Mouse (Mus musculus) brain, embryonic 14.5 days (tissue): ENCODE measurements around the gene Ubtd2. TPM values are rescaled to one million over a fixed set of nuclear protein-coding genes. Genes with fewer than 3 reads are reported as not detected.

ENCODE experiments used
- DNase-seq: peaks from one replicate; pipeline ENCODE4 v3.0.0-alpha.2; 2011; ENCODE audit warnings: low read depth
- CTCF ChIP-seq: fragments of 200-500 bp; IDR thresholded peaks from 2 replicates; pipeline ENCODE4 v1.5.1; 2012; ENCODE audit warnings: inconsistent platforms, mild to moderate bottlenecking, moderate library complexity, borderline replicate concordance; ENCODE audit not compliant: insufficient read depth, insufficient read length; ENCODE audit errors: extremely low read depth
- POLR2A ChIP-seq: fragments of 200-500 bp; IDR thresholded peaks from 2 replicates; pipeline ENCODE4 v1.6.1; 2012; ENCODE audit warnings: mild to moderate bottlenecking, inconsistent platforms, borderline replicate concordance; ENCODE audit not compliant: poor library complexity, insufficient read depth, insufficient read length, severe bottlenecking; ENCODE audit errors: extremely low read depth
- polyA plus RNA-seq: library from polyadenylated mRNA; depleted of rRNA; stranded (reverse); fragments of >200 nt; gene quantifications from 2 replicates; pipeline ENCODE4 v1.2.3, GENCODE M21; 2012; rRNA removed

Gene Ubtd2
- polyA plus RNA-seq, 1 experiment: 70.7 TPM

DNA sequence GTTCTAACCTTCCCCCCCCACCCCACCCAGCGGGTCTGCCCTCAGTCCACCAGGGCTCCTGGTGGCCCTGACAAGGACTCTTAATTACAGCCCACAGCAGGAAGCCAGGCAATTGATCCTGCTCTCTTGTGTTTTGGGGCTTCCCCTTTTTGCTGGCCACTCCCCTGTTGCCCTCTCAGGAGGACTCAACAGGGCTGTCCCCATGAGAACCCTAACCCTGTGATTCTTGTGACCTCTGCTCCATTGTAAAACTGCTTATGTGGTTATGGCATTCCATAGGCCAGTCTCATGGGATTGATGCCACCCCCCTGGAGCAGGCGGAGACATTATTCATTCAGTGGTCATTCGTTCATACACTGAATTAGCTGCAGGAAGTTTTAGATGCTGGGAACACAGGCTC, 108.5 kb downstream of the Ubtd2 start:
- TF ChIP-seq CTCF (no peak), POLR2A (no peak)
- DNase-seq: no peak

DNA sequence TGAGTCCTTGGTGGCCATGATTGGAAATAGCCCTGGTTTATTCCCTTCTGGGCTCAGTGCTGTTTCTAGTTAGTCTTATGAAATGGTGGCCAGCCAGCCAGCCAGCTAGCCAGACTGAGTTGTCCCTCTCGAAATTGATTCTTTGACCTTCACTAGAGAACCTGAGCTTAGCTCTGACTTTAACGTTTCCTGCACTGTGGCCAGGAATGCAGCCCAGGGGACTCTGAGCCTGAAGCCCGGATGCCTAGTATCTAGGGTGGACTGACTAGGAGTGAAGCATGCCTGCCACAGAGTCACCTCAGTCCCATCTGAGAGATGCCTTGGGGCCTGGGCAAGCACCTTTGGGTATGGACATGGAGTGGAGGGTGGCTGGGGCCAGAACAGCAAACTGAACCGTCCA, 109.5 kb downstream of the Ubtd2 start:
- no peak for TF ChIP-seq POLR2A
- no peak for TF ChIP-seq CTCF
- DNase-seq: no peak

DNA sequence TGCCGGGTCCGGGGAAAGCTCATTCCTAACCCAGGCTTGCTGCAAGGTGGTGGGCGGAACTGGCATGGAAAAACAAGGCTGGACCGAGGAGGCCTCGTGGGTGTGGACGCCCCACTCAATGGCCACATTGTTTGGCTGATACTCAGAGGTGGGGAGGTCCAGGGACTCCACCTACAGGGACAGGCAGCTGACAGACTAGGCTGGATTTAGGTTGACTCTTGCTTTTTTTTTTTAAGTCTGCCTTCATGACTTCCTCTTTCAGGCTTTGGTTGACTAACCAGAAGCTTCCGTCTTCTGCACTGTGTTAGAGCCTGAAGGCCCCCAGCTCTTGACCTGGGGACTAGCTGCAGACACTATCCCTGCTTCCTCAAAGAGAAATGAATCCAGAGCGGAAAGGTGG, 109.9 kb downstream of the Ubtd2 start:
- TF ChIP-seq POLR2A: no peak
- TF ChIP-seq CTCF: no peak
- no peak for DNase-seq

DNA sequence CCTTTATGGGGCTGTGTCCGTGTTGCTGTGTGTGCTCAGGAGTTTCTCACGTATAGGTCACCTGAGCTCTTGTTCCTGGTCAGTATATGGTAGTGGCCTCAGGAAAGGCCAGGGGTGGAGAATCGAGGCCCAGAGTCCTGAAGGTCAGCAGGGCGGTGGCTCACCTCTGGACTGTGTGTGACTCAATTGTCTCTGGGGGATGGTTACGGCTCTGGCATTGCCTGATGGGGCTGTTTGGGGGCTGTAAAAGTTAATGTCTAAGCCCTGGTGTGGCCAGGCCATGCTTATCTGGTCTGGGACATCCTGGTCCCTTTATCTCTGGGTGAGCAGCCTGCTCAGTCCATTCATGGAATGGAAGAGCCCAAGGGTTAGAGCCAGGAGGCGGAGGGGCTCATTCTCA, 111.0 kb downstream of the Ubtd2 start:
- DNase-seq: no peak

More for the DNA sequence above, 111.0 kb downstream of the Ubtd2 start:
- TF ChIP-seq POLR2A (no peak), CTCF (no peak)

Other genes starting within 250 kb of the Ubtd2 start
- 38.8 and 52.4 TPM in 2 replicates for gene Snrnp25, start 250.0 kb upstream of the Ubtd2 start, polyA plus RNA-seq
- gene Rhbdf1, start 233.1 kb upstream of the Ubtd2 start, polyA plus RNA-seq: 39.7 and 44.3 TPM in 2 replicates
- 18.6 and 21.3 TPM in 2 replicates for gene Mpg, start 228.9 kb upstream of the Ubtd2 start, polyA plus RNA-seq
- 84.0 and 116 TPM in 2 replicates for gene Nprl3, start 187.7 kb upstream of the Ubtd2 start, polyA plus RNA-seq
- gene Hba-x, start 179.0 kb upstream of the Ubtd2 start, polyA plus RNA-seq: 38.9 and 65.3 TPM in 2 replicates
- 2,049 and 2,752 TPM in 2 replicates for gene Hba-a1, start 171.9 kb upstream of the Ubtd2 start, polyA plus RNA-seq
- 1.4 and 2.4 TPM in 2 replicates for gene Hbq1b, start 168.4 kb upstream of the Ubtd2 start, polyA plus RNA-seq
- 4,753 and 6,821 TPM in 2 replicates for gene Hba-a2, start 158.9 kb upstream of the Ubtd2 start, polyA plus RNA-seq
- 1.2 TPM in 2 replicates for gene Hbq1a, start 155.3 kb upstream of the Ubtd2 start, polyA plus RNA-seq
- 33.3 and 48.4 TPM in 2 replicates for gene Sh3pxd2b, start 107.5 kb upstream of the Ubtd2 start, polyA plus RNA-seq
- gene Efcab9, start 76.7 kb downstream of the Ubtd2 start, polyA plus RNA-seq: not detected in 2 replicates
- gene Stk10, start 77.9 kb downstream of the Ubtd2 start, polyA plus RNA-seq: 4.0 and 5.7 TPM in 2 replicates
- 105 and 106 TPM in 2 replicates for gene Fbxw11, start 187.4 kb downstream of the Ubtd2 start, polyA plus RNA-seq